Mouse (Mus musculus): Measurements from ENCODE around the gene Polr2l. TPM values are rescaled to one million over a fixed set of nuclear protein-coding genes. Genes with fewer than 3 reads are reported as not detected.
"Not testable (repeated sequence)": the region's sequence is repeated elsewhere in the genome, so short reads cannot be mapped to it uniquely, and the experiment has no call there.

Gene Polr2l
- polyA plus RNA-seq, 1 experiment: 48.1 TPM

GRCm38 (mm10) chr7:141451928-141452327 is 23.0 kb downstream of the Polr2l start:
- DNase-seq (ENCODE audit: low spot score): no peak

- DNase-seq (ENCODE audit: low spot score): peak; percentile 94
Observed at GRCm38 (mm10) chr7:141447110-141447991, 27.6 kb downstream of the Polr2l start, which contains the start of gene Rplp2. TSS of gene Rplp2 (plus strand) at chr7:141447370.

GRCm38 (mm10) chr7:141446374-141446773 is 28.6 kb downstream of the Polr2l start:
- DNase-seq (ENCODE audit: low spot score): not testable (repeated sequence)

- peak; percentile 54 for DNase-seq (ENCODE audit: low spot score)
Observed at GRCm38 (mm10) chr7:141443828-141444237, 31.1 kb downstream of the Polr2l start, which contains the start of gene Pidd1. TSS of gene Pidd1 (minus strand) at chr7:141444025.

- DNase-seq (ENCODE audit: low spot score): peak; percentile 35
Observed at GRCm38 (mm10) chr7:141443081-141443821, 31.7 kb downstream of the Polr2l start.

DNA sequence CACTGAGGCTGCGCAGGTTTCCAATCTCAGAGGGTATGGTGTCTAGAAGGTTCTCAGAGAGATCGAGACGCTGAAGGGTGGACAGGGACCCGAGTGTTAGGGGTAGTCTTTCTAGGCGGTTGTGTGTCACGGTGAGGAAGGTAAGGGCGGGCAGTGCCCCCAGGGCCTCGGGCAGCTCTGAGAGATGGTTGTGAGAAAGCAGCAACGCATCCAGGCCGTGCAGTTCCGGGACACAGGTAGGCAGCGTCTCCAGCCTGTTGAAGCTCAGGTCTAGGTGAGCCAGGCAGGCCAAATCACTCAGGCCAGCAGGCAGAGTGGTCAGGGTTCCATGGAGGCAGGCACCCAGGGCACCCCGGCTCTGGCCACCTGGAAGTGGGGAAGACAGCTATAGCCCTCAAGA is 32.7 kb downstream of the Polr2l start:
- peak; percentile 20 for DNase-seq (ENCODE audit: low spot score)

GRCm38 (mm10) chr7:141441460-141441859 is 33.5 kb downstream of the Polr2l start:
- no peak for DNase-seq (ENCODE audit: low spot score)

DNA sequence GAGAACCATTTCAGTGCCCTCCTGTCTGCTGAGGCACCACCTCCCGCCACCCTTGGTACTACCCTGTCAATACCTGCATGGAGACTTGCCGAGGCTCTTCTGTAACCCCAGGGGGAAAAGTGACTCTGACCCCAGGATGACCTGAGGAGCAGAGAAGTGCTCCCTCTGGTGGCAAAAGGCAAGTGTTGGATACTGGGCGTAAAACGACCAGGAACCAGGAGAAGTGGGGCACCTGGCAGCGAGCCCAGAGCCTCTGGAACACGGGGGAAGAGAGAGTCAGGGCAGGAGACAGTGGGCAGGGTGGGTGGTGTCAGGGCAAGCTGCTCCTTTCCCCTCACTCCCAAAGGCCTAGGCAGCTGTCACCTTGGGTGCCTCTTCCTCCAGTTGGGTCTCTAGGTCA is 34.3 kb downstream of the Polr2l start:
- no peak for DNase-seq (ENCODE audit: low spot score)

DNA sequence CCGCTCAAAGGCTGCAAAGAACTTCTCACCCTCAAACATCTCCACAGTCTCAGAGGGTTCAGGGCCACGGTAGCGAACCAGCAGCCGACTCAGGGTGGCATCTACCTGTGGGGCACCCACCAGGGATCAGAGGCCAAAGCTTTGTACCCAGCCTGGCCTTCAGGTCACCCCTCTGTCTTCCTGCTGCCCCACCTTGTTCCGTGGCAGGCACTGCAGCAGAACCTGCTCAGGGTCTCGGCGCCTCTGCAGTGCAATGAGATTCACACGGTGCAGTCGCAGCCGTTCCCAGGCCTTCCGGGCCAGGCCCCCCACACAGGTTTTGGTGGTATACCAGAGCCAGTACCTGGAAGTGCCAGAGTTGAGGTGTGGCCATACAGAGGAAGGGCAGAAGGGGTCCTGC is 35.1 kb downstream of the Polr2l start:
- DNase-seq (ENCODE audit: low spot score): no peak

DNA sequence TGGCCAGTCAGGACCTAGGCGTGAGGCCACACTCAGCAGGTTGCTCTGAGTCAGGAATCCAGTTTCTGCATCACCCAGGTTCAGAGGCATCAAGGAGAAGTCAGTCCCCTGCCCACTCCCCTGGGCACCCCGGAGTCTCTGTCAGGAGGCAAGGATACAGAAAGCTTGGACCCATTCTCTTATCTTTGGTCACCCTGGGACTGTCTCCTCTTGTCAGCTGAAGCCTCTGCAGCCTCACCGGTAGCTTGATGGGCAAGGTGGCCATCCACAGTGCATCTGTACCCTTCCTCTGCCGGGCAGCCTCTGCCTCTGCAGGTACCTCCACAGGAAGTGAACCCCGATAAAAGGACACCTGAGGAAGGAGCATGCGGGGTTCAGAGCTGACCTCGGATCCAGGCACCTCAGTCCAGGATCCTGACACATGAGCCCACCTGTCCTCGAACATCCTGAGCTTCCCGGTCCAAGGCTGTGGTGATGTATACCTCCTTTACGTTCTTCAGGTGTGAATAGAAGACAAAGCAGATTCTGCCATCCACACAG is 35.7 kb downstream of the Polr2l start:
- DNase-seq (ENCODE audit: low spot score): no peak

DNA sequence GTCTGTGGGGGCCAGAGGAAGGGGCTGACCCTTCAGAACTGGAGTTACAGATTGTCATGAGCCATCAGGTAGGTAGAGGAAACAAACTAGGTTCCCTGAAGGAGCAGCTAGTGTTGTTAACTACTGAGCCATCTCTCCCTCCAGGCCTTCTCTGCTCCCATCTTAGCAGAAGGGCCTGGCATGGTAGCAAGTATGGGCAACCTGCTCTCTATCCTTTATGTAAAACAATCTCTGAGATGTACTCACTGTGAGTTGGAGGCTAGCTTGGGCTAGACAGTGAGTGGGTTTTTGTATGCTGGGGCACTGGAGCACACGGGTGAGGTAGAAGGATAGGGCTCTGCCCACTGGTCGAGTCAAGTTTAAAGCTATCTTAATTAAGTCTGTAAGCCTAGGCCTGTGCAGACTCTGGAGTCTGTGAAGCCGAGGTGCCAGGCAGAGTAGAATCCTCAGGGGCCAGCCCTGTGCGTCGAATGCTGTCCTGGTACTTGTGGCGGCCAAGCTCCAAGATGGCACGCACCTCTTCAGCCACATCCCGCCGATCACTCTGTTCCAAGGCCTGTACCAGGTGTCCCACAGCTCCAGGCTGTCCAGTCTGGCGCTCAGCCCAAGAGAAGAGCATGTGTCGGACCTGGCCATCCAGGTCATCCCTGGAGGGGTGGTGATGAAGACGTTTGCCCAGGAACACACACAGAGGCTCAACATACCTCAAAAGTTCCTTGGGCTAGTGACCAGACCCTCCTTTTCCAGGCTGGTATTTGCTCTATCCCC is 36.5 kb downstream of the Polr2l start:
- DNase-seq (ENCODE audit: low spot score): no peak

DNA sequence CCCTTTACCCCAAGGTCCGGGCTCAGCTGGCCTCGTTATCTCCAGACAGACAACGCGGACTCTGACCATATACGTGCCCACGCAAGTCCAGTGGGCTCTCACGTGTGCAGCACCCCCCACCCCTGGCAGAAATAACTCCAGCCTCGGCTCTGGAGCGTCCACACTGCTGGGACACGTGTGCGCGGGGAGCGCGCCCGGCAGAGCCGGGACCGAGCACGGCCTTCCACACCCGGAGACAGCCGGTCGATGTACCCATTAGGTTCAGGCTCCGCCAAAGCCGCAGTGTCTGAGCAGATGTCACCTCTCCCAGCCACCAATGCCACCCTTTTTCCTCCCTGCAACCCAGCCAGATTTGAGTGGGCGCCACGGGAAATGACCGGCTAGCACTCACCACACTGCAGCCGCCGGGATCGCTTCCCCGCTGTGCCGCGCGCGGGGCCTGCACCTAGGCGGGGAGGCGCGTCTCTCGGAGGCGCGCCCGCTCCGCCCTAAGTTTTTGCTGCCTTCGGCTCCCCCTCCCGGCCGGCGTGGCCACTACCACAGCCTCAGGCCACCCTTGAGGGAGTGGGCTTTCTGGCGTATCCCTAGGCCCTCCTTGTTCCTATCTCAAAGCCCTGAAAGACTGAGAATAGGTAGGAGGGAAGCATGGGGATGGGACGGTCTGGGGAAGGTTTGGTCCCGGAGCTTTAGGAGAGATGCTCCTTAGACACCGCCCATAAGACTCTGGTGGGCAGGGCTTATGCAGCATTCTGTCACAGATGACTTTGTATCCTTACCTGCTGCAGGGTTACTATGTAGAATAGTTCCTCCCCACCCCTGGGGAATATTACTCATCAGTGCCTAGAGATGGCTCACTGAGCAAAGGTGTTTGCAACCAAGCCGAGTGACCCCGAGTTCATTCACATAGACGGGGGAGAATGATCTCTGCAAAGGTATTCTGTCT is 37.5 kb downstream of the Polr2l start, which contains the start of gene Slc25a22:
Slc25a22 (minus strand) TSS at position 715 of the 943 bp plus-strand sequence.
- no peak for DNase-seq (ENCODE audit: low spot score)

DNA sequence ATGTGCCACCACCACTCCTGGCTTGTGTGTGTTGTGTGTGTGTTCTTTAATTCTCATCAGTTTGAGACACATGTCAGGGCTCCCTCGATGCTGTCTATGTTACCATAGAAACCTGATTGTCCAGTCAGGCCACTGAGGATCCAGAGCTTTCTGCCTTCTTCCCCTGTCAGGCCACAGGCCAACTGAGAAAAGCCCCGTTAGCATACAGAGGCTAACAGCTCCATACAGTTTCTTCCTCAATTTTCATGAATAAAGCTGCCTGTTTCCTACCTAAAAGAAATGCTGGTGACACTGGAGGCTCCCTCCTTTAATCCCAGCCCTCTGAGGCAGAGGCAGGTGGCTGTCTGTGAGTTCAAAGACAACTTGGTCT is 38.4 kb downstream of the Polr2l start:
- no peak for DNase-seq (ENCODE audit: low spot score)

DNA sequence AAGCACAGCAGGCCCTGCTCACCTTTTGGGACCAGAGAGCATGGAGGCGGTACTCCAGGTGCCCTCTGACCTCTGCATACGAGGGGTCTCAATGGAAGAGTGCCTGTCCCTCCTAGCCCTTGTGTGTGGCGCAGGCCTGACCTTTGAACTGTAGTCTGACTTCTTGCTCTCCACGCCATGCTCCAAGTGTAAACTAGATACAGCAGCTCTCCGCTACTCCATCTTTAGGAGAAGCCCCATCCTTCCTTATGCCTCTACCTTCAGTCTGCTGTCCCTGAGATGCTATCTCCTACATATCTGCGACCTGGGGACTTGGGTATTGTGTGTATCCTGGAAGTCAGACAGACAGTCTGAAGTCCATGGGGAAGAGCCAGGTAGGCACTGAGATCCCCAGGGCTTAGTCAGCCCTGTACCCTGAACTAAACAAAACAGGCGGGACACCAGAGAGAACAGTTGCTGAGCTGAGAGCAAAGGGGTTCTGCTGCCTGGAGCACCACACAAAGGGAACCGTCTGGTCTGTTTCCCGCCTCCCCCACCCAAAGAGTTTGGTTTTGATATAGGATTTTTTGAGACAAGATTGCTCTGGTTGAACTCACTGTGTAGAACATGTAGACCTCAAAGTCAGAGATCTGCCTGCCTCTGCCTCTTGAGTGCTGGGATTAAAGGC is 38.9 kb downstream of the Polr2l start:
- DNase-seq (ENCODE audit: low spot score): no peak

- DNase-seq (ENCODE audit: low spot score): no peak
Observed at GRCm38 (mm10) chr7:141435129-141435855, 39.6 kb downstream of the Polr2l start.

GRCm38 (mm10) chr7:141434464-141434863 is 40.5 kb downstream of the Polr2l start:
- no peak for DNase-seq (ENCODE audit: low spot score)

GRCm38 (mm10) chr7:141433517-141434400 is 41.2 kb downstream of the Polr2l start:
- DNase-seq (ENCODE audit: low spot score): no peak
